Mouse (Mus musculus): ENCODE measurements around the gene Bbc3. TPM values are rescaled to one million over a fixed set of nuclear protein-coding genes. Genes with fewer than 3 reads are reported as not detected.

The Bbc3 gene
- total and polyA plus RNA-seq, 3 experiments, result 2.1 to 3.3 (median 3.2) TPM

DNA sequence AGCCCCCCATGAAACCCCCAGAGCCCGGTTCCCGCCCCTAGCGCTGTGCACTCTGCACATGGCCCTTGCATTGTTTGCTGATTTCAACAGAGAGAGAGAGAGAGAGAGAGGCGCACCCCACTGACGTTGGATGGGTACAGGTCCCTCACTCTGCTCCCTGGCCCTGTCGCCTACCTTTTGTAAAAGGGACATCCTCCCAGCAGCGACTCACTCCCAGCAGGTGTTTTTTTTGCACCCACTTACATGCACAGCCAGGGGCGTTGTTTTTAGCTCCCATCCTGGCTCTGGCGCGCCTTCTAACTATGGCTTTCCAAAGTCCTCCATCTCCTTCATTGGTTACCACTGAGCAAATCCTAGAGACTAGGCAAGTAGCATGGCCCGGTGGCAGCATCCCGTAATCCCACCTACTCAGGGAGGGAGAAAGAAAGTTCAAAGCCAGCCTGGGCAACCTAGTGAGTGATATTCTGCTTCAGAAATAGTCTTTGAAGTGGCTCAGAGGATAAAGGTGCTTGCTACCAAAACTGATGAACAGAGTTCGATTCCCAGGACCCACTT, 6.1 kb downstream of the Bbc3 start:
- Histone ChIP-seq H3K27me3 (ENCODE audit: control insufficient read depth, insufficient read depth, low read length) (no peaks in the 10 kb centered on the region), H3K79me2 (replicated peaks; ENCODE audit: control insufficient read depth, insufficient read depth, low read length) (no peaks in the 10 kb centered on the region), H3K36me3 (ENCODE audit: control insufficient read depth, insufficient read depth, low read length) (no peaks in the 10 kb centered on the region), H3K4me1 (ENCODE audit: control insufficient read depth, insufficient read depth, low read length) (peaks cover 8% of the 10 kb centered on the region), H3K27ac (peak overlapping the region; percentile 100), H3K4me3 (peak overlapping the region; percentile 83), H3K9ac (ENCODE audit: low read depth, low read length) (peak overlapping the region; percentile 64)
- TF ChIP-seq EP300 (IDR thresholded peaks at IDR 0.05; ENCODE audit: insufficient read depth, low read depth, low read length) (no peak), POLR2A (IDR thresholded peaks at IDR 0.05; ENCODE audit: insufficient read depth, low read depth, low read length) (no peak), CTCF (IDR thresholded peaks at IDR 0.05) (no peak; the same call in 1 of the 2 replicates)
- DNase-seq, result no peak
- WGBS, result 16% methylated on average over 13 of the region's 13 CpGs
- intact Hi-C loops (cut with DNase I), result loop anchor here (1.0 to 10.0 kb wide), 3 partner anchors 20 to 421 kb away; partner anchors contain the start of genes Ap2s1 and Tmem160

DNA sequence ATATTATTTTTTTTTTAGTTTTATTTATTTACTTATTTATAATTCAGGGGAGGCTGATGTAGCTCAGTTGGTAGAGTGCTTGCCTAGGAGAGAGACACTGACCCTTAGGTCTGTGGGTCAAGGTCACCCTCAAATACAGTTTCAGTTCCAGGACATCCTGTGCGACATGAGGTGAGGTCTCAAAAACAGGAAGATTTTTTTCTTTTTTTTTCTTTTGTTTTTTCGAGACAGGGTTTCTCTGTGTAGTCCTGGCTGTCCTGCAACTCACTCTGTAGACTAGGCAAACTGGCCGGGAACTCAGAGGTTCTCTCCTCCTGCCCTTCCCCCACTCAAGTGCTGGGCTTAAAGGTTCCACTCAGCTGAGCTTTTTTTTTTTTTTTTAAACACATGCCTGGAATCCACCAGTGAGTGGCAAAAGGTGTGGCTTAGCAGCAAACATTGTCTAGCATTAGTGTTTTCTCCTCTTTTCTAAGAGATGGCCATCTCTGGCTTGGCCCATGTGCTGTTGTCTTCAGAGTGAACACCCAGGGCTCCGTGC, 7.1 kb downstream of the Bbc3 start:
- 50% methylated on average over 4 of the region's 4 CpGs for WGBS
- Histone ChIP-seq H3K4me3 (no peak overlapping the region), H3K4me1 (ENCODE audit: control insufficient read depth, insufficient read depth, low read length) (peaks cover 8% of the 10 kb centered on the region), H3K79me2 (replicated peaks; ENCODE audit: control insufficient read depth, insufficient read depth, low read length) (no peaks in the 10 kb centered on the region), H3K27ac (peak overlapping the region; percentile 2), H3K27me3 (ENCODE audit: control insufficient read depth, insufficient read depth, low read length) (no peaks in the 10 kb centered on the region), H3K9ac (ENCODE audit: low read depth, low read length) (no peak overlapping the region), H3K36me3 (ENCODE audit: control insufficient read depth, insufficient read depth, low read length) (no peaks in the 10 kb centered on the region)
- no peak for DNase-seq
- TF ChIP-seq CTCF (IDR thresholded peaks at IDR 0.05) (no peak), EP300 (IDR thresholded peaks at IDR 0.05; ENCODE audit: insufficient read depth, low read depth, low read length) (no peak), POLR2A (IDR thresholded peaks at IDR 0.05; ENCODE audit: insufficient read depth, low read depth, low read length) (no peak)
- intact Hi-C loops (cut with DNase I), result loop anchor here (10.0 kb wide), 2 partner anchors 140 to 420 kb away; partner anchors contain the start of genes Ap2s1 and Tmem160

DNA sequence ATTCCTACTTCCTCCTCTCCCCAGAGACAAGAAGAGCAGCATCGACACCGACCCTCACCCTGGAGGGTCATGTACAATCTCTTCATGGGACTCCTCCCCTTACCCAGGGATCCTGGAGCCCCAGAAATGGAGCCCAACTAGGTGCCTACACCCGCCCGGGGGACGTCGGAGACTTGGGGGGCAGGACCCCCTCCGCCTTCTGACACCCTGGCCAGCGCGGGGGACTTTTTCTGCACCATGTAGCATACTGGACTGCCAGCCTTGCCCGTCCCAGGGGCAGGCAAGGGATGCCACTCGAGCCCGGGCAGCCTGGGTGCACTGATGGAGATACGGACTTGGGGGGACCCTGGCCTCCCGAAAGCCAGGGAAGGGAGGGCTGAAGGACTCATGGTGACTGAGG, 8.9 kb downstream of the Bbc3 start:
- intact Hi-C loops (cut with DNase I), result loop anchor here (10.0 kb wide), 2 partner anchors 138 to 418 kb away; partner anchors contain the start of genes Ap2s1 and Tmem160
- Histone ChIP-seq H3K9ac (ENCODE audit: low read depth, low read length) (no peak overlapping the region), H3K79me2 (replicated peaks; ENCODE audit: control insufficient read depth, insufficient read depth, low read length) (no peaks in the 10 kb centered on the region), H3K36me3 (ENCODE audit: control insufficient read depth, insufficient read depth, low read length) (no peaks in the 10 kb centered on the region), H3K27me3 (ENCODE audit: control insufficient read depth, insufficient read depth, low read length) (no peaks in the 10 kb centered on the region), H3K4me3 (no peak overlapping the region), H3K4me1 (ENCODE audit: control insufficient read depth, insufficient read depth, low read length) (peaks cover 6% of the 10 kb centered on the region), H3K27ac (no peak overlapping the region)
- WGBS, result 83% methylated on average over 14 of the region's 14 CpGs
- no peak for TF ChIP-seq EP300 (IDR thresholded peaks at IDR 0.05; ENCODE audit: insufficient read depth, low read depth, low read length)
- no peak for TF ChIP-seq POLR2A (IDR thresholded peaks at IDR 0.05; ENCODE audit: insufficient read depth, low read depth, low read length)
- TF ChIP-seq CTCF (IDR thresholded peaks at IDR 0.05), result no peak
- DNase-seq, result no peak

DNA sequence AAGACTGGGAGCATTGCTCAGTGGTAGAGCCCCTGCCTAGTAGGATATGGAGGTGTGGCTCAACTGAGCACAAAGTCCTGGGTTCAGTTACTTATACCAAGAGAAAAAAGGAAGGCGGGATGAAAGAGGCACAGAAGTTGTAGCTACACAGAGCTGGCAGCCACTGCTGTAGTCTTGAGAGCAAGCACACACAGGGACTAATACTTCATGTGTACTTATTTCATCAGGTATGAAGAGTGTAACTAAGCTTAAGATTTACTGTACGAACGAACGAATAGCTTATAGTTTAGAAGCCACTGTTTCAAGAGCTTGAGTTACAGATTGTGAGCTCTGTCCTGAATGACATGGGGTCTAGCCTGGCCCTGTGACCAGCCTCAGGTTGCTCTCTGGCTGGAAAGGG, 11.0 kb downstream of the Bbc3 start:
- 92% methylated on average over 4 of the region's 4 CpGs for WGBS
- no peak for DNase-seq
- H3K9ac ChIP-seq (ENCODE audit: low read depth, low read length), result no peak overlapping the region
- no peaks in the 10 kb centered on the region for H3K27me3 ChIP-seq (ENCODE audit: control insufficient read depth, insufficient read depth, low read length)
- H3K36me3 ChIP-seq (ENCODE audit: control insufficient read depth, insufficient read depth, low read length), result no peaks in the 10 kb centered on the region
- intact Hi-C loops (cut with DNase I), result loop anchor here (2.0 to 10.0 kb wide), 3 partner anchors 20 to 416 kb away; partner anchors contain the start of genes Ap2s1 and Tmem160
- H3K4me1 ChIP-seq (ENCODE audit: control insufficient read depth, insufficient read depth, low read length), result peaks cover 3% of the 10 kb centered on the region
- no peak overlapping the region for H3K27ac ChIP-seq
- TF ChIP-seq EP300 (IDR thresholded peaks at IDR 0.05; ENCODE audit: insufficient read depth, low read depth, low read length), result no peak
- no peak for TF ChIP-seq CTCF (IDR thresholded peaks at IDR 0.05)
- no peak for TF ChIP-seq POLR2A (IDR thresholded peaks at IDR 0.05; ENCODE audit: insufficient read depth, low read depth, low read length)
- H3K4me3 ChIP-seq, result no peak overlapping the region
- no peaks in the 10 kb centered on the region for H3K79me2 ChIP-seq (replicated peaks; ENCODE audit: control insufficient read depth, insufficient read depth, low read length)

DNA sequence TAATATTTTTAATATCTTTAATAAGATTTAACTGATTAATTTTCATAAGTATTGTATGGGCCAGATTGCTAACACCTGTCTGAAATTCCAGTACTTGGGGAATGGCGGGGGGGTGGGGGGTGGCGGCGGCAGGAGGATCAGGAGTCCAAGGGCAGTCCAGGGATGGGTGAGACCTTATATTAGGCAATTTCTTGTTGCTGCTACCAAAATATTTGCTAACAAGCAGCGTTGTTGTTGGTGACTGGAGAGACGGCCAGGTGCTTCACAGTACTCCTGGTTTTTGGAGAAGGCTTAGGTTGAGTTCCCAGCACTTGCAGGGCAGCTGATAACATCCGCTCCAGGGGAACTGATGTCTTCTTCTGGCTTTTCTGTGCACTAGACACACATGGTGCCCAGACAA, 12.3 kb downstream of the Bbc3 start:
- H3K4me3 ChIP-seq, result no peak overlapping the region
- intact Hi-C loops (cut with DNase I), result no loop called here
- no peaks in the 10 kb centered on the region for H3K27me3 ChIP-seq (ENCODE audit: control insufficient read depth, insufficient read depth, low read length)
- WGBS, result 89% methylated on average over 6 of the region's 6 CpGs
- no peaks in the 10 kb centered on the region for H3K79me2 ChIP-seq (replicated peaks; ENCODE audit: control insufficient read depth, insufficient read depth, low read length)
- no peaks in the 10 kb centered on the region for H3K36me3 ChIP-seq (ENCODE audit: control insufficient read depth, insufficient read depth, low read length)
- H3K4me1 ChIP-seq (ENCODE audit: control insufficient read depth, insufficient read depth, low read length), result no peaks in the 10 kb centered on the region
- no peak overlapping the region for H3K9ac ChIP-seq (ENCODE audit: low read depth, low read length)
- TF ChIP-seq EP300 (IDR thresholded peaks at IDR 0.05; ENCODE audit: insufficient read depth, low read depth, low read length) (no peak), POLR2A (IDR thresholded peaks at IDR 0.05; ENCODE audit: insufficient read depth, low read depth, low read length) (no peak), CTCF (IDR thresholded peaks at IDR 0.05) (no peak)
- no peak overlapping the region for H3K27ac ChIP-seq
- no peak for DNase-seq

DNA sequence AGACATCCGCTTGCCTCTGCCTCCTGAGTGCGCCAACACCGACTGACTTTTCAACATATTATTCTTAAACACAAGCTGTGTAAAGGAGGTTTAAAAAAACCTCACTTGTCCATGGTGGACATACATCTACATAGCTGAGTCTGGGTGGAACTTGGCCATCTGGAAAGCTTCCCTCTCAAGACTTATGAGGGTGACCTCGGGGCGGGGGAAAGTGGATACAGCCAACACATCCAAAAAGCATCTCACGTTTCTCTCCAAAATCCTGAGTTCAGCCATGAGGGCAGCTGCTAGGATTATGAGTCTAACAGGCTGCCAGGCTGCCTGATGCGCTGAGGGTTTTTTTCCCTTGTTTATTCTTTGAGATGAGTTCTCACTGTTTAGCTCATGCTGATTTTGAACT, 16.5 kb downstream of the Bbc3 start:
- no peak for DNase-seq
- 80% methylated on average over 7 of the region's 7 CpGs for WGBS
- no peak overlapping the region for H3K4me3 ChIP-seq
- no peak overlapping the region for H3K9ac ChIP-seq (ENCODE audit: low read depth, low read length)
- TF ChIP-seq CTCF (IDR thresholded peaks at IDR 0.05) (no peak), POLR2A (IDR thresholded peaks at IDR 0.05; ENCODE audit: insufficient read depth, low read depth, low read length) (no peak), EP300 (IDR thresholded peaks at IDR 0.05; ENCODE audit: insufficient read depth, low read depth, low read length) (no peak)
- H3K36me3 ChIP-seq (ENCODE audit: control insufficient read depth, insufficient read depth, low read length), result no peaks in the 10 kb centered on the region
- no peak overlapping the region for H3K27ac ChIP-seq
- no peaks in the 10 kb centered on the region for H3K27me3 ChIP-seq (ENCODE audit: control insufficient read depth, insufficient read depth, low read length)
- peaks cover 4% of the 10 kb centered on the region for H3K4me1 ChIP-seq (ENCODE audit: control insufficient read depth, insufficient read depth, low read length)
- intact Hi-C loops (cut with DNase I), result no loop called here
- H3K79me2 ChIP-seq (replicated peaks; ENCODE audit: control insufficient read depth, insufficient read depth, low read length), result no peaks in the 10 kb centered on the region
